Mouse (Mus musculus) liver, embryonic 12.5 days (tissue): Measurements from ENCODE around the gene Kcnt2. TPM values are rescaled to one million over a fixed set of nuclear protein-coding genes. Genes with fewer than 3 reads are reported as not detected.

ENCODE experiments used
- ATAC-seq: fragments of 200-750 bp; cut with Nextera tagmentation; 2 replicates; pipeline ENCODE4 v1.8.0; 2017; ENCODE audit warnings: moderate number of reproducible peaks, mild to moderate bottlenecking, moderate library complexity
- H3K27ac ChIP-seq: fragments of 300-500 bp; sonication (generic); 2 replicates; pipeline ENCODE4 v1.5.1; 2016; ENCODE audit warnings: mild to moderate bottlenecking
- H3K27me3 ChIP-seq: fragments of 300-500 bp; sonication (generic); replicated peaks from 2 replicates; pipeline ENCODE4 v1.6.1; 2016; ENCODE audit warnings: mild to moderate bottlenecking, moderate library complexity
- H3K36me3 ChIP-seq: fragments of 300-500 bp; sonication (generic); 2 replicates; pipeline ENCODE4 v1.6.1; 2016; ENCODE audit warnings: mild to moderate bottlenecking, moderate library complexity
- H3K4me1 ChIP-seq: fragments of 300-500 bp; sonication (generic); 2 replicates; pipeline ENCODE4 v1.6.1; 2016
- H3K4me2 ChIP-seq: fragments of 300-500 bp; sonication (generic); 2 replicates; pipeline ENCODE4 v1.6.1; 2016; ENCODE audit warnings: mild to moderate bottlenecking, moderate library complexity
- H3K4me3 ChIP-seq: fragments of 300-500 bp; sonication (generic); 2 replicates; pipeline ENCODE4 v1.5.1; 2016; ENCODE audit warnings: mild to moderate bottlenecking, moderate library complexity
- H3K9ac ChIP-seq: fragments of 300-500 bp; sonication (generic); 2 replicates; pipeline ENCODE4 v1.6.1; 2016; ENCODE audit warnings: mild to moderate bottlenecking, moderate library complexity
- H3K9me3 ChIP-seq: fragments of 300-500 bp; sonication (generic); replicated peaks from 2 replicates; pipeline ENCODE4 v1.6.1; 2016; ENCODE audit warnings: mild to moderate bottlenecking, moderate library complexity
- WGBS: fragments of 180-500 bp; shearing (Covaris S2); methylation state at CpG from one replicate; pipeline ENCODE4 v1.1.7; 2016; ENCODE audit not compliant: insufficient replicate concordance; 5-methylcytosine and 5-hydroxymethylcytosine counted together
- polyA plus RNA-seq: library from polyadenylated mRNA; unstranded; fragments of >200 nt; fragmentation: Nextera tagmentation; extraction: Ambion mirVana; gene quantifications from 2 replicates; pipeline ENCODE4 v1.2.1, GENCODE M21; 2016

The Kcnt2 gene
- polyA plus RNA-seq, 1 experiment from 2014 or later, result 0.15 TPM

DNA sequence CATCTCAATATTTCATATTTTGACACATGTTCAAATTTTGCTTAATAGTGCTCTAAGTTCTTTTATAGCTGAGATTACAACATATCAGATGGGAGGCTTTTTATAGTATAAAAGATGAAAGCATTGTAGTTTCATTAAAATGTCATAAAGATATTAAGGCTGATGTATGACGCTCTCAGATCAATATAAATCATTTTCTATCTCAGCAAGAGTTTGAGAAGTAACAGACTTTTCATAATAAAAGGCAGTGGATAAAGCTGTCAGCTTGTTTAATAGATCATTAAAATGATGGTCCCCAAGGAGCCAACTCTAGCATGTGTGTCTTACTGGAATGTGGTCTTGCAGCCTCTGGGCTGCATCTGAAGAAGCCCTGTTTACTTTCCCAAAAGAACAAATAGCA is 206.0 kb downstream of the Kcnt2 start:
- Histone ChIP-seq H3K27me3 (no peaks in the 10 kb centered on the region), H3K9me3 (no peaks in the 10 kb centered on the region), H3K4me3 (no peak overlapping the region), H3K4me2 (no peak overlapping the region), H3K27ac (no peak overlapping the region), H3K9ac (no peak overlapping the region), H3K36me3 (no peaks in the 10 kb centered on the region), H3K4me1 (no peaks in the 10 kb centered on the region)
- ATAC-seq, result no peak
- 62% methylated on average over 1 of the region's 1 CpGs for WGBS

DNA sequence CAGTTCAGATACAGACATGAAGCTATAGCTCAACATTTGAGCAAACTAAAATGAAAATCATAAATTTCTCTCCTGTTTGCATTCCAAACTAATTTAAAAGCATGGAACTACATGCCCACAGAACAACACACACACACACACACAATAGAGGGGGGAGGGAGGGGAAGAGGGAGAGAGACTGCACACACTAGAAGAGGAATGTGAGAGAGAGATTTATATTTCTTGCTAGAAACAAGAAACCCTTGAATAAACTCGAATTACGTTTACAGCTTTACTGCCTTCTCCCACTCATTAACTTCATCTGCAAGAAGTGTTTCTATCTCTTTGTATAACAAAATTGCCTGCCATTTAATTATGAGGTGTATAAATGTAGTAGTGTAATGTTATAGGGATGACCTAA is 209.9 kb downstream of the Kcnt2 start:
- Histone ChIP-seq H3K4me2 (no peak overlapping the region), H3K4me3 (no peak overlapping the region), H3K27ac (no peak overlapping the region), H3K36me3 (no peaks in the 10 kb centered on the region), H3K4me1 (no peaks in the 10 kb centered on the region), H3K9me3 (no peaks in the 10 kb centered on the region), H3K9ac (no peak overlapping the region), H3K27me3 (no peaks in the 10 kb centered on the region)
- ATAC-seq, result no peak
- 61% methylated on average over 2 of the region's 2 CpGs for WGBS

DNA sequence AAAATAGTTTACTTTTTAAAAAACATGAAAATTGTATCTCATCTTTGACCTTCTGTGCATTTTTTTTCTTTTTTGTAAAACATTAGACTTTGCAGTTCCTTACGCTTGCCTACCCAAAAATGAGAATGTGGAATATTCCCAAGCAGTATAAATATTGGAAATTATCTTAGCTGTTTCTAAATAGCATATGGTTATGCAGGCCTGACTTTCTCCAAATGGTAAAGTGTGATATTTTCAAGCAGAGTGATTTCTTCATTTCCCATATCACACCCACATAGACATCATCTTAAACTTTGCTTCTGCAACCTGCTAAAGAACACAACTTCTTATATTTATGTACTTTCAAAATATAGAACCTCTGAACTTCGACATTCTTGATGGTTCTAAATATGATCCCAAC is 210.9 kb downstream of the Kcnt2 start:
- ATAC-seq, result no peak
- Histone ChIP-seq H3K9ac (no peak overlapping the region), H3K27me3 (no peaks in the 10 kb centered on the region), H3K4me1 (no peaks in the 10 kb centered on the region), H3K27ac (no peak overlapping the region), H3K4me3 (no peak overlapping the region), H3K4me2 (no peak overlapping the region), H3K9me3 (no peaks in the 10 kb centered on the region), H3K36me3 (no peaks in the 10 kb centered on the region)
- WGBS, result 65% methylated on average over 2 of the region's 2 CpGs

GRCm38 (mm10) chr1:140468315-140468714 is 222.4 kb downstream of the Kcnt2 start:
- H3K36me3 ChIP-seq, result no peaks in the 10 kb centered on the region
- no peaks in the 10 kb centered on the region for H3K4me1 ChIP-seq
- no peak overlapping the region for H3K27ac ChIP-seq
- no peaks in the 10 kb centered on the region for H3K27me3 ChIP-seq
- WGBS, result 62% methylated on average over 4 of the region's 4 CpGs
- no peak overlapping the region for H3K4me2 ChIP-seq
- ATAC-seq, result no peak
- no peak overlapping the region for H3K4me3 ChIP-seq
- H3K9me3 ChIP-seq, result no peaks in the 10 kb centered on the region
- H3K9ac ChIP-seq, result no peak overlapping the region

- H3K4me2 ChIP-seq, result no peak overlapping the region
- no peak for ATAC-seq
- WGBS, result 64% methylated on average over 1 of the region's 1 CpGs
- no peak overlapping the region for H3K4me3 ChIP-seq
- H3K9me3 ChIP-seq, result no peaks in the 10 kb centered on the region
- H3K36me3 ChIP-seq, result no peaks in the 10 kb centered on the region
- no peaks in the 10 kb centered on the region for H3K4me1 ChIP-seq
- H3K27ac ChIP-seq, result no peak overlapping the region
- H3K9ac ChIP-seq, result no peak overlapping the region
- no peaks in the 10 kb centered on the region for H3K27me3 ChIP-seq
These were observed 223.6 kb downstream of the Kcnt2 start for GRCm38 (mm10) chr1:140469586-140469985.

- H3K4me3 ChIP-seq, result no peak overlapping the region
- H3K9me3 ChIP-seq, result no peaks in the 10 kb centered on the region
- no peaks in the 10 kb centered on the region for H3K27me3 ChIP-seq
- H3K27ac ChIP-seq, result no peak overlapping the region
- 51% methylated on average over 2 of the region's 2 CpGs for WGBS
- no peak overlapping the region for H3K9ac ChIP-seq
- ATAC-seq, result no peak
- no peaks in the 10 kb centered on the region for H3K36me3 ChIP-seq
- no peaks in the 10 kb centered on the region for H3K4me1 ChIP-seq
- no peak overlapping the region for H3K4me2 ChIP-seq
These were observed 231.0 kb downstream of the Kcnt2 start for GRCm38 (mm10) chr1:140476921-140477320.

DNA sequence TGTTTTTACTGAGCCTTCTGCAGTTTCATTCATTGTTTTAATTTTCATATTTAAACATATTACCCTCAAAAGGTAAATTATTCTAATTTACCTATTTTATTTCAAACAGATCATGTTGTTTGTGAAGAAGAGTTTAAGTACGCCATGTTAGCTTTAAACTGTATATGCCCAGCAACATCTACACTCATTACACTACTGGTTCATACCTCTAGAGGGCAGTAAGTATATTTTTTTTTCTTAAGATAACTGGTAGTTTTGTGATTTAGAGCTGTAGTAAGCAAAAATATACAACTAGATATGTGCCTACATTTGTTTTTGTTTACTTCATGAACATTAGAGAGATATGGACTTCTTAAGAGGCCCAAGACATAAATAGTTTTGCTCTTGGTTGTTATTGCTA is 238.1 kb downstream of the Kcnt2 start:
- no peak overlapping the region for H3K9ac ChIP-seq
- H3K4me1 ChIP-seq, result no peaks in the 10 kb centered on the region

GRCm38 (mm10) chr1:140489816-140490215 is 243.9 kb downstream of the Kcnt2 start:
- Histone ChIP-seq H3K9me3 (no peaks in the 10 kb centered on the region), H3K4me1 (no peaks in the 10 kb centered on the region), H3K4me3 (no peak overlapping the region), H3K27ac (no peak overlapping the region), H3K27me3 (no peaks in the 10 kb centered on the region), H3K9ac (no peak overlapping the region), H3K36me3 (no peaks in the 10 kb centered on the region), H3K4me2 (no peak overlapping the region)
- 44% methylated on average over 2 of the region's 2 CpGs for WGBS
- ATAC-seq, result no peak

More for the DNA sequence above, 238.1 kb downstream of the Kcnt2 start:
- no peaks in the 10 kb centered on the region for H3K9me3 ChIP-seq
- no peak overlapping the region for H3K27ac ChIP-seq
- no peak for ATAC-seq
- H3K27me3 ChIP-seq, result no peaks in the 10 kb centered on the region
- no peak overlapping the region for H3K4me3 ChIP-seq
- H3K4me2 ChIP-seq, result no peak overlapping the region
- 65% methylated on average over 1 of the region's 1 CpGs for WGBS
- H3K36me3 ChIP-seq, result no peaks in the 10 kb centered on the region

DNA sequence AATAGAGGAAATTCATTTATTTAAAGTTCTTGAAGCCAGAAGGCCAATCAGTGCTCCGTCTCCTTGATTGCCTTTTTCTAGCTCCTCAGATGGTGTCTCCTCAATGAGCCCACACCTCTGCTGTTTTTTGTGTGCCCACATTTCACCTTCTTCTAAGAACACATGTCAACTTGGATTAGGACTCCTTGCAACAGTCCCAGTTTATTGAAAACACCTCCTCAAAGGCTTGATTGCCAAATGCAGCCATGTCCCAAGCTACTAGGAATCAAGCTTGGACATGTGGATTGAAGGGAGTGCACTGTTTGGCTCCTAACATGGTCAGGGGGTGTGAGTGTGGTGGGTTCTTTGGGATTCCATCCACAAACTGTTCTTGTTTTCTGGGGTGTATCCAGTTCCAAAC is 245.4 kb downstream of the Kcnt2 start:
- Histone ChIP-seq H3K4me2 (no peak overlapping the region), H3K27ac (no peak overlapping the region), H3K27me3 (no peaks in the 10 kb centered on the region), H3K36me3 (no peaks in the 10 kb centered on the region), H3K9me3 (no peaks in the 10 kb centered on the region), H3K4me1 (no peaks in the 10 kb centered on the region), H3K9ac (no peak overlapping the region), H3K4me3 (no peak overlapping the region)
- ATAC-seq, result no peak
- 77% methylated on average over 1 of the region's 1 CpGs for WGBS

- Histone ChIP-seq H3K4me3 (no peak overlapping the region), H3K27me3 (no peaks in the 10 kb centered on the region), H3K4me1 (no peaks in the 10 kb centered on the region), H3K9me3 (no peaks in the 10 kb centered on the region), H3K27ac (no peak overlapping the region), H3K36me3 (no peaks in the 10 kb centered on the region), H3K4me2 (no peak overlapping the region), H3K9ac (no peak overlapping the region)
- 71% methylated on average over 2 of the region's 2 CpGs for WGBS
- no peak for ATAC-seq
These were observed 246.3 kb downstream of the Kcnt2 start for GRCm38 (mm10) chr1:140492237-140492636.

- H3K9ac ChIP-seq, result no peak overlapping the region
- no peak for ATAC-seq
- H3K4me1 ChIP-seq, result no peaks in the 10 kb centered on the region
- H3K36me3 ChIP-seq, result no peaks in the 10 kb centered on the region
- no peak overlapping the region for H3K27ac ChIP-seq
- H3K4me3 ChIP-seq, result no peak overlapping the region
- H3K27me3 ChIP-seq, result no peaks in the 10 kb centered on the region
- H3K9me3 ChIP-seq, result no peaks in the 10 kb centered on the region
- no peak overlapping the region for H3K4me2 ChIP-seq
These were observed 267.5 kb downstream of the Kcnt2 start for GRCm38 (mm10) chr1:140513451-140513850.

- H3K4me1 ChIP-seq, result no peaks in the 10 kb centered on the region
- H3K27ac ChIP-seq, result no peak overlapping the region
- no peaks in the 10 kb centered on the region for H3K27me3 ChIP-seq
- ATAC-seq, result no peak
- no peak overlapping the region for H3K4me2 ChIP-seq
- no peaks in the 10 kb centered on the region for H3K36me3 ChIP-seq
- WGBS, result 28% methylated on average over 4 of the region's 4 CpGs
- H3K9ac ChIP-seq, result no peak overlapping the region
- no peaks in the 10 kb centered on the region for H3K9me3 ChIP-seq
- no peak overlapping the region for H3K4me3 ChIP-seq
These were observed 285.4 kb downstream of the Kcnt2 start for GRCm38 (mm10) chr1:140531285-140531908.

GRCm38 (mm10) chr1:140534849-140535248 is 288.9 kb downstream of the Kcnt2 start:
- Histone ChIP-seq H3K4me3 (no peak overlapping the region), H3K9me3 (no peaks in the 10 kb centered on the region), H3K27me3 (no peaks in the 10 kb centered on the region), H3K27ac (no peak overlapping the region), H3K4me1 (no peaks in the 10 kb centered on the region), H3K36me3 (no peaks in the 10 kb centered on the region), H3K9ac (no peak overlapping the region), H3K4me2 (no peak overlapping the region)
- no peak for ATAC-seq
